Mouse (Mus musculus) small intestine, adult 2 months (tissue): ENCODE data around the gene Nucb2.

Source experiments
- CTCF ChIP-seq: fragments of 200-500 bp; IDR thresholded peaks from 2 replicates; pipeline ENCODE4 v1.5.1; 2012; ENCODE audit warnings: low read depth, mild to moderate bottlenecking, control low read depth, inconsistent platforms, low read length, moderate library complexity, mixed read lengths; ENCODE audit not compliant: insufficient replicate concordance, insufficient read length; ENCODE audit errors: extremely low read depth
- POLR2A ChIP-seq: fragments of 200-500 bp; IDR thresholded peaks from 2 replicates; pipeline ENCODE4 v1.6.1; 2012; ENCODE audit warnings: low read depth, mild to moderate bottlenecking, control low read depth, inconsistent platforms, low read length, moderate library complexity

GRCm38 (mm10) chr7:116529793-116530192 lies 25.6 kb downstream of the Nucb2 start:
- no peak for TF ChIP-seq POLR2A
- TF ChIP-seq CTCF: no peak
